Mouse (Mus musculus): ENCODE measurements around the gene Rab44. TPM values are rescaled to one million over a fixed set of nuclear protein-coding genes. Genes with fewer than 3 reads are reported as not detected.
"Not testable (repeated sequence)": the region's sequence is repeated elsewhere in the genome, so short reads cannot be mapped to it uniquely, and the experiment has no call there.

Rab44 gene
- total and polyA plus RNA-seq, 2 experiments from 2014 or later = 0.20 to 1.2 TPM

DNA sequence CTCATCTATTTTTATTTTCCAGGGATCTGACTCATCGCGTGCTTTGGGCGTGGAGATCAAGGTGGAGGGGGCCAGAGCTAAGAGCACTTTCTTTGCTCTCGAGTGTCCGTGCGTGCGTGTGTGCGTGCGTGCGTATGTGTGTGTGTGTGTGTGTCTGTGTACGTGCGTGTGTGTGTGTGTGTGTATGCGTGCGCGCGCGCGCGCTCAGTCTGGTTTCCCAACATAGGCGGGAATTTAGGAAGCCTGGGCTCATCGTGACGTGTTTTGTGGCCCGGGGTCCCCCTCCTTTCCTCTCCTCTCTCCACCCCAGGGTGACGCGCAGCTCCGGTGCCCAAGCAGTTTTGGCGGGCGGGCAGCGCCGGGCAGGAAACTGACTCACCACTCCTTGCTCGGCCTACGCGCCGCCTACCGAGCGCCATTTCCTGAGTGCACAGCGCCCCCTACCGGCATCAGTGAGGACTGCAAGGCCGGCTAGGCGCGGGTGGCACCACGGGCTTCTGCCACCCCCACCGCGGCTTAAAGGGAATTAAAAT lies 18.7 kb upstream of the Rab44 start:
- H3K9ac ChIP-seq (replicated peaks; ENCODE audit: low read length) = peak overlapping the region; percentile 87
- H3K4me2 ChIP-seq (ENCODE audit: low read depth, low read length) = peak overlapping the region; percentile 87
- no peaks in the 10 kb centered on the region for H3K4me1 ChIP-seq (ENCODE audit: insufficient read depth, low read length)
- no peaks in the 10 kb centered on the region for H3K27me3 ChIP-seq (ENCODE audit: insufficient read depth, low read length)
- peak; percentile 91 for ATAC-seq
- peaks cover 17% of the 10 kb centered on the region; the same call in 1 of the 2 replicates for H3K36me3 ChIP-seq (ENCODE audit: insufficient read depth, low read length)
- peak overlapping the region; percentile 82 for H3K27ac ChIP-seq
- peak; percentile 99 for TF ChIP-seq CTCF (IDR thresholded peaks at IDR 0.05; ENCODE audit: low read depth)
- DNase-seq (ENCODE audit: low spot score) = peak; percentile 96
- H3K4me3 ChIP-seq (ENCODE audit: low read length) = peak overlapping the region; percentile 69
- under 1% methylated on average over 44 of the region's 44 CpGs for WGBS
- no peaks in the 10 kb centered on the region for H3K9me3 ChIP-seq (ENCODE audit: low read length)

DNA sequence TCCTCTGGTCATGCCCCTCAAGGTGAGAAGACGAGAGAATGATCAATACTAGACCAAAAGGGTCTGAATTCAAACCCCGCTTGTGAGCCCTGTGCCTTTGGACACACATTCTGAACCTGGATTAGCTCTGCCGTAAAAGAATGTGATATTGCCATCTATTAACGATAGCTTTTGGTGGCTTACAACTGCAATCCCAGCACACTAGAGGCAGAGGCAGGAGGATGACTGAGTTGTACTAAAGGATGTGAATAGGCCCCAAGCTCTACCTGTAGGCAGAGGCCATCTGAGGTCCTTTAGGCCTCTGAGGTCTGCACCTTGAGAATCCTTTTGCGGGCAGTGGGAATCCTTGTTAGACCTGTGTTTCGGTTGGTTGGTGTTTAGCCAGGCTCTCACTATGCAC lies 17.7 kb upstream of the Rab44 start:
- no peak overlapping the region for H3K9ac ChIP-seq (replicated peaks; ENCODE audit: low read length)
- no peaks in the 10 kb centered on the region for H3K9me3 ChIP-seq (ENCODE audit: low read length)
- H3K36me3 ChIP-seq (ENCODE audit: insufficient read depth, low read length) = peaks cover 17% of the 10 kb centered on the region; the same call in 1 of the 2 replicates
- ATAC-seq (no peak), DNase-seq (ENCODE audit: low spot score) (no peak)
- H3K27me3 ChIP-seq (ENCODE audit: insufficient read depth, low read length) = no peaks in the 10 kb centered on the region
- H3K4me1 ChIP-seq (ENCODE audit: insufficient read depth, low read length) = no peaks in the 10 kb centered on the region
- H3K4me3 ChIP-seq (ENCODE audit: low read length) = no peak overlapping the region; the same call in 1 of the 2 replicates
- WGBS = 91% methylated on average over 6 of the region's 6 CpGs
- no peak for TF ChIP-seq CTCF (IDR thresholded peaks at IDR 0.05; ENCODE audit: low read depth)
- H3K27ac ChIP-seq = no peak overlapping the region
- H3K4me2 ChIP-seq (ENCODE audit: low read depth, low read length) = no peak overlapping the region

DNA sequence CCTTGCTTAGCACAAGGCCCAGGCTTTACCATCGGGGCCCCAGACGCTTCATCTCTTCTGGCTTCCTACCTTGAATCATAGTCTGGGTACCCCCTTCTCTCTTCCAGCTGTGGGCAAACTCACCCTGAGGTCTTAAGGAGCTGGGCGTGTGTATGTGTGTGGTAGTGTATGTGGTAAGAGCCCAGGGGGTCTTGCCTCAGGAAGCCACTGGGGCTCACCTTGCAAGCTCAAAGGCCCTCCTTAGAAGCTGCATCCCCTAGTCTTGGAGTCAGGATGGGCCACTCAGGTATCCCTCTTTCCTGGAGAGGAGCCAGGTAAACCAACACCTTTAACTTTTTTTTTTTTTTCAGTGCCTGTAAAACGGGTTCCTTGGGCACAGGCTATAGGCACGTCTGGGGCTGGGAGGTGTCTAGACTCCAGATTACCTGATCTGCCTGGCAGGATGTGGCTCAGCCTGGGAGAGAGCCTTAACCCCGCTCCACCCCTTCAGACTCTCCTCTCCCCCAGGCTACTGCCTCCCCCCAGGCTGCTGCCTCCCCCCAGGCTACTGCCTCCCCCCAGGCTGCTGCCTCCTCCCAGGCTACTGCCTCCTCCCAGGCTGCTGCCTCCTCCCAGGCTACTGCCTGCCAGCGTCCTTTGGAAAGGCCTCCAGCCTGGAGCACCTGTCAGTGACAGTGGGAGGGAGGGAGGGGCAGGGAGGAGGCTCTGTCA lies 16.9 kb upstream of the Rab44 start:
- no peaks in the 10 kb centered on the region for H3K27me3 ChIP-seq (ENCODE audit: insufficient read depth, low read length)
- no peak overlapping the region for H3K27ac ChIP-seq
- DNase-seq (ENCODE audit: low spot score) = no peak
- no peaks in the 10 kb centered on the region for H3K9me3 ChIP-seq (ENCODE audit: low read length)
- TF ChIP-seq CTCF (IDR thresholded peaks at IDR 0.05; ENCODE audit: low read depth) = no peak
- no peak overlapping the region for H3K9ac ChIP-seq (replicated peaks; ENCODE audit: low read length)
- H3K4me2 ChIP-seq (ENCODE audit: low read depth, low read length) = no peak overlapping the region
- 66% methylated on average over 7 of the region's 7 CpGs for WGBS
- no peaks in the 10 kb centered on the region for H3K4me1 ChIP-seq (ENCODE audit: insufficient read depth, low read length)
- no peak for ATAC-seq
- H3K36me3 ChIP-seq (ENCODE audit: insufficient read depth, low read length) = peaks cover 17% of the 10 kb centered on the region; the same call in 1 of the 2 replicates
- H3K4me3 ChIP-seq (ENCODE audit: low read length) = no peak overlapping the region

GRCm38 (mm10) chr17:29098291-29098690 lies 15.7 kb upstream of the Rab44 start:
- WGBS = 95% methylated on average over 24 of the region's 24 CpGs
- no peaks in the 10 kb centered on the region for H3K4me1 ChIP-seq (ENCODE audit: insufficient read depth, low read length)

GRCm38 (mm10) chr17:29099076-29099475 lies 14.9 kb upstream of the Rab44 start:
- Histone ChIP-seq H3K4me2 (ENCODE audit: low read depth, low read length) (no peak overlapping the region), H3K27me3 (ENCODE audit: insufficient read depth, low read length) (no peaks in the 10 kb centered on the region), H3K4me1 (ENCODE audit: insufficient read depth, low read length) (no peaks in the 10 kb centered on the region), H3K9ac (replicated peaks; ENCODE audit: low read length) (no peak overlapping the region), H3K27ac (no peak overlapping the region), H3K4me3 (ENCODE audit: low read length) (no peak overlapping the region), H3K36me3 (ENCODE audit: insufficient read depth, low read length) (peaks cover 17% of the 10 kb centered on the region; the same call in 1 of the 2 replicates), H3K9me3 (ENCODE audit: low read length) (no peaks in the 10 kb centered on the region)
- TF ChIP-seq CTCF (IDR thresholded peaks at IDR 0.05; ENCODE audit: low read depth) = no peak
- 75% methylated on average over 8 of the region's 8 CpGs for WGBS
- ATAC-seq = no peak
- DNase-seq (ENCODE audit: low spot score) = no peak

More at GRCm38 (mm10) chr17:29098291-29098690, 15.7 kb upstream of the Rab44 start:
- Histone ChIP-seq H3K36me3 (ENCODE audit: insufficient read depth, low read length) (peaks cover 17% of the 10 kb centered on the region; the same call in 1 of the 2 replicates), H3K9ac (replicated peaks; ENCODE audit: low read length) (no peak overlapping the region), H3K4me2 (ENCODE audit: low read depth, low read length) (no peak overlapping the region), H3K4me3 (ENCODE audit: low read length) (no peak overlapping the region), H3K27me3 (ENCODE audit: insufficient read depth, low read length) (no peaks in the 10 kb centered on the region), H3K27ac (no peak overlapping the region), H3K9me3 (ENCODE audit: low read length) (no peaks in the 10 kb centered on the region)
- no peak for DNase-seq (ENCODE audit: low spot score)
- no peak for TF ChIP-seq CTCF (IDR thresholded peaks at IDR 0.05; ENCODE audit: low read depth)
- no peak for ATAC-seq

DNA sequence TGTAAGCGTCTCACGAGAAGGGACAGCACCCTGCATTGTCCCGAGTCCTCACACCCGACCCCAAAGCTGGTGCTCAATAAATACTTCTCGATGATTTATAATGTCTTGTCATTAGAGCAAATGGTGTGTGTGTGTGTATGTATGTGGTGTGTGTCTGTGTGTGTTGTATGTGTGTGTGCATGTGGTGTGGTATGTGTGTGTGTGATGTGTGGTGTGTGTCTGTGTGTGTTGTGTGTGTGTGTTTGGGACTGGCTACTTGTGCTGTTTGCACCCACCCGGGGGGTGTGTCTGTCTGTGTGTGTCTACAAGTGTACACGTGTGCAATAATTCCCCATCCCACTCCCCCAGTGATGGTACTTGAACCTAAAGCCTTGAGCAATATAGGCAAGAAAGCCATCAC lies 13.3 kb upstream of the Rab44 start:
- no peaks in the 10 kb centered on the region for H3K27me3 ChIP-seq (ENCODE audit: insufficient read depth, low read length)
- 93% methylated on average over 7 of the region's 7 CpGs for WGBS

GRCm38 (mm10) chr17:29110356-29110755 lies 3.6 kb upstream of the Rab44 start:
- H3K9ac ChIP-seq (replicated peaks; ENCODE audit: low read length); H3K4me1 ChIP-seq (ENCODE audit: insufficient read depth, low read length); H3K27ac ChIP-seq; H3K36me3 ChIP-seq (ENCODE audit: insufficient read depth, low read length); H3K9me3 ChIP-seq (ENCODE audit: low read length); H3K27me3 ChIP-seq (ENCODE audit: insufficient read depth, low read length); H3K4me3 ChIP-seq (ENCODE audit: low read length); DNase-seq (ENCODE audit: low spot score); ATAC-seq; H3K4me2 ChIP-seq (ENCODE audit: low read depth, low read length): not testable (repeated sequence)
- 82% methylated on average over 6 of the region's 6 CpGs for WGBS

More for the DNA sequence above, 13.3 kb upstream of the Rab44 start:
- no peak for ATAC-seq
- no peak overlapping the region for H3K9ac ChIP-seq (replicated peaks; ENCODE audit: low read length)
- no peak overlapping the region for H3K4me2 ChIP-seq (ENCODE audit: low read depth, low read length)
- no peak overlapping the region for H3K4me3 ChIP-seq (ENCODE audit: low read length)
- no peak for TF ChIP-seq CTCF (IDR thresholded peaks at IDR 0.05; ENCODE audit: low read depth)
- peaks cover 17% of the 10 kb centered on the region; the same call in 1 of the 2 replicates for H3K36me3 ChIP-seq (ENCODE audit: insufficient read depth, low read length)
- H3K27ac ChIP-seq = no peak overlapping the region
- DNase-seq (ENCODE audit: low spot score) = no peak
- H3K4me1 ChIP-seq (ENCODE audit: insufficient read depth, low read length) = no peaks in the 10 kb centered on the region
- H3K9me3 ChIP-seq (ENCODE audit: low read length) = no peaks in the 10 kb centered on the region

All from hindbrain, postnatal 0 days (tissue).